Mouse (Mus musculus) ES-Bruce4 (cell line): ENCODE data around the gene Wasf2.

Experiments
- CTCF ChIP-seq: IDR thresholded peaks from one replicate; pipeline ENCODE4 v1.8.1; 2011; ENCODE audit warnings: low read depth, low read length
- POLR2A ChIP-seq: IDR thresholded peaks from one replicate; pipeline ENCODE4 v1.8.1; 2011; ENCODE audit warnings: low read length; ENCODE audit not compliant: insufficient read depth

- TF ChIP-seq CTCF (no peak), POLR2A (no peak)
These were observed 70.0 kb downstream of the Wasf2 start for GRCm38 (mm10) chr4:133200343-133200742.
